Mouse (Mus musculus): ENCODE data around the gene Igsf9b.

Gene Igsf9b

GRCm38 (mm10) chr9:27336962-27337636, 38.1 kb downstream of the Igsf9b start:
- no peak for DNase-seq

DNA sequence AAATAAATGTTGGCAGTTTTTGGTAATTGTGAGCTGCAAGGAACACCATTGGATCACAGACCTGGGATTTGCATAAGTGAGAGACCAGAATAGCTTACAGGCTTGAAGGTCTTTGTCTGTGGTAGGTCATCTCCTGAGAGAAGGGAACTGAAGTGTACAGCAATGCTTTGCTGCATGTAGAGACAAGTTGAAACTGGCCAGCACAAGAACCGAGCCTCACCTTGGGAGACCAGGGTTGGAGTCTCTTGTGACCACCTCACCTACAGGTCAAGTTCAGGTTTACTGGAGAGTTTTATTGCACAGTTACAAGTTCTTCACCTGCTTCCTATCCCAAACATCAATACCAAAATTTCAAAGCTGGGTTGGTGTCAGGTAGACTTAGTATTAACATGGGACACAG, 40.2 kb downstream of the Igsf9b start:
- DNase-seq, result no peak

DNA sequence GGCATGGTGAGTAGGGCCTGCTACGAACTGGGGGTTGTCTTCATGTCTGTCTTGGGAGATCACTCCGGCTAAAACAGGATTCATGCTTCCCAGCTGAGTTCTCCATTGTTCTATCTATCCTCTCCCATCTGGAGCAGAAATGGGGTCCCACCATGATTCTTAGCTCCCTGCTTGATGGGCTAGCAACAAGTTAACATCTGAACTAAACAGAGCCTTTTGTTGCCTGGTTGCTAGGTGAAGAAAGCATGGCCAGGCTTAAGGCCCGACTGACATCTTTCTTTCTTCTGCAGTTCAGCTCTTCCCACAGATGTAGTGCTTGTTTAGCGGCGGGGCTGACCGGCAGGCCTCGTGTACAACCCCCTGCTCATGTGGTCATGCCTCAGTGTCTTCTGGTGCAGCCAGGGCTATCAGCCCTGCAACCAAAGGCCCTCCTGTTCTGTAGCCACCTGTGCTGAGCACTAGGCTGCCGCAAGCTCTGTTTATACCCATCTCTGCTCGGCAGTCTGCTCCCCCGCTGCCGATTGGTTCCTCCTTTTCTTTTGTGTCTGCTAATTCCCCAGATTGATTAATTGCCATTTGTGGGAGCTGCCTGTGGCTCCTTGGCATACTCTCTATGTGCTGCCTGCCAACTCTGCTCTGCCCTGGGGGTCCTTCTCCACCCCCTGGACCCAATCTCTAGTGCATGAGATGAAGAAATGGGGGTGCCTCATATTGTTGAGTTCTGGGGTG, 47.7 kb downstream of the Igsf9b start:
- DNase-seq, result no peak

GRCm38 (mm10) chr9:27353082-27353481, 54.1 kb downstream of the Igsf9b start:
- DNase-seq, result no peak

DNA sequence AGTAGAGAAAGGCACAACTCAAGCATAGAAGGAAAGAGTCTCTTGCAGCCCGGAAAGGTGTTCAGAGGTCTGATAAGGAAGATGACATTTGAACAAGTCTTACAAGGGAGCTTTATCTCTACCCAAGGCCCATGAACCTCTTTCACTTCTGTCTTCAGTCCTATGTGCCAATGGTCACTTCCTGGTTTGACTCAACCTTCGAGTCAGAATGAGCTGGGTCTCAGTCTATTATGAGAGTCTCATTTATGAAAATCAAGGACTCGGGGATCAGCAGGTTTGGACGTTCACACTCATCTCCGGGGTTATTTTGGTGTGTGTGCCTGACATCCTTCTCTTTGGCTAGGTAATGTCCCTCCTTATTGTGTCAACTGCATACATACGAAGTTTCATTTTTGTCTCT, 58.9 kb downstream of the Igsf9b start:
- DNase-seq, result no peak

GRCm38 (mm10) chr9:27367231-27367630, 68.2 kb downstream of the Igsf9b start:
- DNase-seq, result no peak

GRCm38 (mm10) chr9:27369108-27369507, 70.1 kb downstream of the Igsf9b start:
- no peak for DNase-seq

DNA sequence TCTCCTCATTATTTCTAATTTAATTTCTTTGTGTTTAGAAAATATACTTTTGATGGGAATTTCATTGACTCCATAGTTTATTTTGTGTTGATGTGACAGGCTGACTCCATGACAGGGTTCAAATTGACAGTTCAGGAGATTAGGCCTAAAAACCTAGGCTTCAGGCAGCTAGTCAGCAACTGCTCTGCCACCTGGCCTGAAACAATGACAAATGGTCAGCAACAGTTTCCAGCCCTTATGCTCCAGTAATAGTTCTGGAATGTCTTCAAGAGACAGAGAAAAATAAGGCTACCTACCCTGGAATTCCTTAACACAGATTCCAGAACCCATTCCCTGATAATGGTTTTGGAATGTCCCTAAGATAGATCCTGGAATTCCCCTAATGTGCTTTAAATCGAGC, 76.7 kb downstream of the Igsf9b start:
- DNase-seq, result no peak

GRCm38 (mm10) chr9:27386951-27387350, 87.9 kb downstream of the Igsf9b start:
- no peak for DNase-seq

DNA sequence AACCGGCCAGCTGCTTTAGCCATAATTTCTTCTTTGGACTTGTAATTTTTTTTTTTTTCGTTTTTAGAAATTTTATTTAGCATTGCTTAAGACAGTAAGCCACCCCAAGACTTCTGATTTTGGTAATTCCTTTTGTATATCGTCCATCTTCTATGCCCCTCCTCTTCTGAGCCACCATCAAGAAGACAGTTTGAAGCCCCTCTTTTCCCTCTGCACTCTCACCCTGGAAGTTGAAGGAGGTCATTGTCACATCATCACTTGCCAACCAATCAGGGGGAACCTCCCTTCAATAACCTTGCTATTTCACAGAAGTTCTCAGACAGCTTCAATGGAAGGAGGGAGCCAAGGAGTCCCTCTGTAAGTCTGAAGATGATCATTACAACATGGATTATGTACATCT, 97.5 kb downstream of the Igsf9b start, which contains the start of gene Spata19:
Gene Spata19, plus strand, starts transcription at position 301 of the 400 bp plus-strand sequence.
- DNase-seq, result no peak

- DNase-seq, result no peak
Measured at GRCm38 (mm10) chr9:27401169-27401568, 102.2 kb downstream of the Igsf9b start.
